Mouse (Mus musculus): ENCODE data around the gene Abca14. TPM values are rescaled to one million over a fixed set of nuclear protein-coding genes. Genes with fewer than 3 reads are reported as not detected.

Gene Abca14
- polyA plus RNA-seq, 2 experiments: 0.03 TPM; not detected in 1

DNA sequence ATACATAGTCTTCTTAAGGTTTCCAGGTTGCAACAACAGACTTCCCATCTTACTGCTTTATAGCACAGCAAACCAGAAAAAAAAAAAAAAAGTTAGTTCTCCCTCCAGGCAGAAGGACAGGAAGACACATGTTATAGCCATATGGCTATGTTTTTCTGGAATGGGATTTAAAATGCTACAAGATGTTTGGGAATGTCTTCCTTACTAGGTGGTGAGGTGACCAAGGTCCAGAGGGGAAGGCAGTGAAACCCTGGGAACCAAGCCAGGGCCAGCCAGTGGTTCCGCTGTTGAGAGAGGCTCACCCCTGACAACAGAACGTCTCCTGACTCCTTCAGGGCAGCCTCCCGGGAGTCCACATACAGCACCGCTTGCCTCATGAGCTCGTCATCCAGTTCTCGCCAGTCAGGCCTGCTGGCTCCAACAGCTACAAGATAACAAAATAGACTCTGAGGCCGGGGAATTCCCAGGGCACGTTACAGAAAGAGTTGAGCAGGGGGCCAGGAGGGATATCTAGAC is 13.6 kb upstream of the Abca14 start:
- WGBS (ENCODE audit: insufficient replicate concordance): 53% methylated on average over 8 of the region's 8 CpGs
- Histone ChIP-seq H3K9me3 (ENCODE audit: control insufficient read depth, low read length) (no peaks in the 10 kb centered on the region), H3K9ac (replicated peaks) (no peak overlapping the region), H3K4me1 (replicated peaks; ENCODE audit: control insufficient read depth in 2 of 2, insufficient read depth in 2 of 2, low read length in 1 of 2) (peaks cover 0 to 5% of the 10 kb centered on the region in 2 experiments; a peak in 1 of 4 replicates), H3K4me3 (ENCODE audit: insufficient read depth in 1 of 2, low read depth in 2 of 2, low read length in 2 of 2) (no peak overlapping the region), H3K4me2 (ENCODE audit: low read depth) (no peak overlapping the region), H3K36me3 (replicated peaks; ENCODE audit: control insufficient read depth, insufficient read depth, low read depth) (no peaks in the 10 kb centered on the region), H3K27ac (no peak overlapping the region), H3K27me3 (ENCODE audit: control insufficient read depth, insufficient read depth, low read length) (no peaks in the 10 kb centered on the region)
- TF ChIP-seq EP300 (IDR thresholded peaks at IDR 0.05; ENCODE audit: low read depth) (no peak), CTCF (IDR thresholded peaks at IDR 0.05; ENCODE audit: low read depth) (no peak)
- ATAC-seq (ENCODE audit: insufficient read depth) (no peak), DNase-seq (ENCODE audit: low read depth in 3 of 3, low spot score in 3 of 3) (no peak)

DNA sequence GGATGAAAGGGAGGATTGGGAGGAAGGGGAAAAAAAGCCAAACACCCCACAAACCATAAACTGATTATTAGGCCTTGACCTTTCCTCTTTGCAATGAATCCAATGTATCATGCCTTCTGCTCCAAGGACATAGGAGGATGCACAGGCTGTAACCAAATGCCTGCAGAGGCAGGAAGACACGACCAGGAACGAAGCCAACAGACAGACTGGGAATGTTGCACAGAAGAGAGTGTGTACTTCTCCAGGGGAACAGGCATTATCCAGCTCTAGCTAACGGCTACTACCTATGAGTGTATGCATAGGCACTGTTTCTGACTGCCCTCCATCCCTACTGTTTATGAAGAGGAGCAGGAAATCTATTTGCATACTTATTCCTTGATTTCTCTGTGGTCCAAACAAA is 11.6 kb upstream of the Abca14 start:
- H3K36me3 ChIP-seq (replicated peaks; ENCODE audit: control insufficient read depth, insufficient read depth, low read depth): no peaks in the 10 kb centered on the region
- no peak for ATAC-seq (ENCODE audit: insufficient read depth)
- 0 out of 4 replicates have a peak, but pooled peaks cover 0 to 2% of the 10 kb centered on the region in 2 experiments for H3K4me1 ChIP-seq (replicated peaks; ENCODE audit: control insufficient read depth in 2 of 2, insufficient read depth in 2 of 2, low read length in 1 of 2)
- no peaks in the 10 kb centered on the region for H3K9me3 ChIP-seq (ENCODE audit: control insufficient read depth, low read length)
- DNase-seq (ENCODE audit: low read depth in 3 of 3, low spot score in 3 of 3): no peak
- H3K9ac ChIP-seq (replicated peaks): no peak overlapping the region
- no peaks in the 10 kb centered on the region for H3K27me3 ChIP-seq (ENCODE audit: control insufficient read depth, insufficient read depth, low read length)
- H3K4me2 ChIP-seq (ENCODE audit: low read depth): no peak overlapping the region
- WGBS (ENCODE audit: insufficient replicate concordance): 37% methylated on average over 3 of the region's 3 CpGs
- TF ChIP-seq EP300 (IDR thresholded peaks at IDR 0.05; ENCODE audit: low read depth) (no peak), CTCF (IDR thresholded peaks at IDR 0.05; ENCODE audit: low read depth) (no peak)
- H3K4me3 ChIP-seq (ENCODE audit: insufficient read depth in 1 of 2, low read depth in 2 of 2, low read length in 2 of 2): no peak overlapping the region
- H3K27ac ChIP-seq: no peak overlapping the region

DNA sequence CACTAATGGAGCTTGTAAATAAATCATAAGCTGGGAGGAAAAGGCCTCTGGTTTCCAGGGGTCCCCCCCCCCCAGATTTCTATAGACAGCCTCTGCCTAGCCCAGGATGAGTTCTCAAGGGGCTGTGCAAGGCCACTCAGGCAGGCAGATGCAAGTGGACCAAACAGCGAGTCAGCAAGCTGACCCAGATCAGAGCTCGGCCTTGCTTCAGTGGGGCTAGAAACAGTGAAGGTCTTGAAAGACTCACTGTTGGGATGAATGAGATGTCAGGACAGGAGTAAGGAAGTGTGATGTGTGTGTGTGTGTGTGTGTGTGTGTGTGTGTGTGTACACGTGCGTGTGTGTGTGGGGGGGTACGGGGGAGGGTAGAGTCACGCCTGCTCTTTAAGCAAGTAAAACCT is 10.9 kb upstream of the Abca14 start:
- TF ChIP-seq EP300 (IDR thresholded peaks at IDR 0.05; ENCODE audit: low read depth) (no peak), CTCF (IDR thresholded peaks at IDR 0.05; ENCODE audit: low read depth) (no peak)
- H3K4me2 ChIP-seq (ENCODE audit: low read depth): no peak overlapping the region
- no peaks in the 10 kb centered on the region for H3K27me3 ChIP-seq (ENCODE audit: control insufficient read depth, insufficient read depth, low read length)
- H3K9me3 ChIP-seq (ENCODE audit: control insufficient read depth, low read length): no peaks in the 10 kb centered on the region
- no peak overlapping the region for H3K27ac ChIP-seq
- DNase-seq (ENCODE audit: low read depth in 3 of 3, low spot score in 3 of 3): no peak
- H3K4me1 ChIP-seq (replicated peaks; ENCODE audit: control insufficient read depth in 2 of 2, insufficient read depth in 2 of 2, low read length in 1 of 2): 0 out of 4 replicates have a peak, but pooled peaks cover 0 to 2% of the 10 kb centered on the region in 2 experiments
- no peak overlapping the region for H3K9ac ChIP-seq (replicated peaks)
- no peak overlapping the region for H3K4me3 ChIP-seq (ENCODE audit: insufficient read depth in 1 of 2, low read depth in 2 of 2, low read length in 2 of 2)
- H3K36me3 ChIP-seq (replicated peaks; ENCODE audit: control insufficient read depth, insufficient read depth, low read depth): no peaks in the 10 kb centered on the region
- ATAC-seq (ENCODE audit: insufficient read depth): no peak
- 67% methylated on average over 6 of the region's 6 CpGs for WGBS (ENCODE audit: insufficient replicate concordance)

DNA sequence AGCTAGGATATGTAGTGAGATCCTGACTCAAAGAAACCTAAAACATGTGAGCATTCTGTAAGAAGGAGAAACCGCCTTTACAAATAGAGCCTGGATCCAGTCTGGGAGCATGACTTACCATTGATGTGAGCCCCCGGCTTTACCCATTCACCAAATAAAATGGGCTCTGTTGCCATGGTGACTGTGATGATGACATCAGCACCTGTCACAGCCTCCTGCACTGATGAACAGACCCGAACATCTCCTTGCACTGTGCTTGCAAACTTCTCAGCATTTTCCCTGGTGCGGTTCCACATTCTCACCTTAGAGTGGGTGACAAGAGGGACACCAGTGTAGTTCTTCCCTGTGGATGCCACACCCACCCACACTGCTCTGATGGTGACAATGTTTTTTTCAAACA is 8.6 kb upstream of the Abca14 start:
- WGBS (ENCODE audit: insufficient replicate concordance): 59% methylated on average over 4 of the region's 4 CpGs
- no peak for DNase-seq (ENCODE audit: low read depth in 3 of 3, low spot score in 3 of 3)
- Histone ChIP-seq H3K4me3 (ENCODE audit: insufficient read depth in 1 of 2, low read depth in 2 of 2, low read length in 2 of 2) (no peak overlapping the region), H3K4me2 (ENCODE audit: low read depth) (no peak overlapping the region), H3K9ac (replicated peaks) (no peak overlapping the region), H3K27me3 (ENCODE audit: control insufficient read depth, insufficient read depth, low read length) (no peaks in the 10 kb centered on the region), H3K36me3 (replicated peaks; ENCODE audit: control insufficient read depth, insufficient read depth, low read depth) (no peaks in the 10 kb centered on the region), H3K27ac (no peak overlapping the region), H3K4me1 (replicated peaks; ENCODE audit: control insufficient read depth in 2 of 2, insufficient read depth in 2 of 2, low read length in 1 of 2) (no peaks in the 10 kb centered on the region), H3K9me3 (ENCODE audit: control insufficient read depth, low read length) (no peaks in the 10 kb centered on the region)
- TF ChIP-seq CTCF (IDR thresholded peaks at IDR 0.05; ENCODE audit: low read depth) (no peak), EP300 (IDR thresholded peaks at IDR 0.05; ENCODE audit: low read depth) (no peak)
- no peak for ATAC-seq (ENCODE audit: insufficient read depth)

DNA sequence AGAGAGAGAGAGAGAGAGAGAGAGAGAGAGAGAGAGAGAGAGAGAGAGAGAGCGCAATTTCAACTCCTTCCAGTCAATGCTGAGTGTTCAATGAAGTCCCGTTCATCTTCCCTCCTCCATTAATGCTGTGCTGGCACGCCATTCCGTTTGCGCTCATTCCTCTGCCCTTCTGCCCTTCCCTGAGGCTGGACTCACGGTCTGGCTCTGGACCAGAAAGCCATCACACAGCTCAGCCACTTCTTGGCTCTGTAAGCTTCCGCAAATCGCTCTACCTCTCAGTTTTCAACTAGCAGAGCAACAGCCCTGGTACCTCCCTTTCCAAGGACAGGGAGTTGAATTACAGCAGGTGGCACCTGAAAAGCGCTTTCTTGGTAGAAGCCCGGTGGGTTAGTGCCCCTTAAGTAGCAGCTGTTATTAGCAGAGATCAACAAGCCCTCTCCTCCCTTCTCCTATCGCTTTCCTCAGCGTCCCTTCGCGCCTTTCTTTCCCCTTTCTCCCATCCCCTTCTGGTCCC is 2.5 kb upstream of the Abca14 start:
- DNase-seq (ENCODE audit: low read depth in 3 of 3, low spot score in 3 of 3) (no peak), ATAC-seq (ENCODE audit: insufficient read depth) (no peak)
- Histone ChIP-seq H3K27ac (no peak overlapping the region), H3K9ac (replicated peaks) (no peak overlapping the region), H3K9me3 (ENCODE audit: control insufficient read depth, low read length) (no peaks in the 10 kb centered on the region), H3K36me3 (replicated peaks; ENCODE audit: control insufficient read depth, insufficient read depth, low read depth) (no peaks in the 10 kb centered on the region), H3K4me3 (ENCODE audit: insufficient read depth in 1 of 2, low read depth in 2 of 2, low read length in 2 of 2) (no peak overlapping the region), H3K4me1 (replicated peaks; ENCODE audit: control insufficient read depth in 2 of 2, insufficient read depth in 2 of 2, low read length in 1 of 2) (no peaks in the 10 kb centered on the region), H3K27me3 (ENCODE audit: control insufficient read depth, insufficient read depth, low read length) (0 out of 2 replicates have a peak, but pooled peaks cover 2% of the 10 kb centered on the region), H3K4me2 (ENCODE audit: low read depth) (no peak overlapping the region; the same call in 1 of the 2 replicates)
- TF ChIP-seq CTCF (IDR thresholded peaks at IDR 0.05; ENCODE audit: low read depth) (no peak), EP300 (IDR thresholded peaks at IDR 0.05; ENCODE audit: low read depth) (no peak)
- 10% methylated on average over 14 of the region's 14 CpGs for WGBS (ENCODE audit: insufficient replicate concordance)

Measured in liver, embryonic 14.5 days (tissue).